Mouse (Mus musculus): Measurements from ENCODE around the gene Apoa2. TPM values are rescaled to one million over a fixed set of nuclear protein-coding genes. Genes with fewer than 3 reads are reported as not detected.
"Not testable (repeated sequence)": the region's sequence is repeated elsewhere in the genome, so short reads cannot be mapped to it uniquely, and the experiment has no call there.

Gene Apoa2
- total RNA-seq, 2 experiments from 2014 or later = 1.6 to 4.0 TPM

DNA sequence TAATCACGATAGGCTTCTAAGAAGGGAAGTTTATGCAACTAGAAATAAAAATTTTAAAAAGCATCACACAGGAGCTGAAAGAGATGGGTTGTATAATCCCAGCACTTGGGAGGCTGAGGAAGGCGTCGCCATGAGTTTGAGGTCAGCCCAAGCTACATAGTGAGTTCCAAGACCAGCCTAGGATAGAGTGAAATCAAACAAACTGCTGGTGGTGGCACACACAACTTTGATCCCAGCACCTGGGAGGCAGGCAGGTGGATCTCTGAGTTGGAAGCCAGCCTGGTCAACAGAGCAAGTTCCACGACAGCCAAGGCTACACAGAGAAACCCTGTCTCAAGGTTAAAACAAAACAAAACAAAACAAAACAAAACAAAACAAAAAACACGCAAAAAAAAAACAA is 7.5 kb downstream of the Apoa2 start:
- no peak for DNase-seq
- intact Hi-C loops (cut with DNase I) = no loop called here

DNA sequence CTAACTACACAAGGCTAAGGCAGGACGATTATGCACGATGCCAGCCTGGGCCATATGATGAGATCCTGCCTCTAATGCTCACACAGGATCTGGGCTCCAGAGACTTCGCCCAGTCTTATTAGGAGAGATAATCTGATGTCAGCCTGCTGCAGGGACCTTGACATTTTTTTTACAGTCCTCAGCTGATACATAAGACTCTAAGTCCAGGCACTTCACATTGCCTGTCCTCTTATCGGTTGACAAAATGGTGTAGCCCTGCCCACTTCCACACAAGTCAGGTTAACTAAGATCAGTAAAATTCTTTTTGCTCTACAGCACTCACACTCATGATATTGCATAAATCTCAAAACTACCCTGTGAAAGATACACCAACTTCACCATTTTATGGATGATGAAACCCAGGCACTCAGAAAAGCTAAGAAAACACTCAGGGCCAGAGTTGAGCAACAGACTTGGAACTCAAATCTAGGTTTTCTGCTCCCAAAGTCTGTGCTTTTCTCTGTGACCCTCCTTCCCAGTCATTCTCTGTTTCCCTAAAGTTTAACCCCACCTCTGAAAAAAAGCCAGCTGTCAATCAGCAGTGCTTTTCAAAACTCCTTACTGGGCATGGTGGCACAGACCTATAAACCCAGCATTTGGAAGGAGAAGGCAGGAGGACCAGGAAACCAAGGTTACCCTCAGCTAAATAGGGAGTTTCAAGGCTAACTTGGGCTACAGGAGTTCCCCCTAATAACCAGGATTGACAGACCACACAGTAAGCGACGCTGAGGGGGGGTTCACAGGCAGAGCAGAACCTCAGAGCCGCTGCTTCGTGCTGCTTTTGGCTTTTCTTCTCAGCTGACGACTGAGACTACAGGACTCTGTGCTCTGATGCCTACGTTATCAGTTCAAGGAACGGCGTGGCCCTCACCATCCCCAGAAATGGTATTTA is 8.2 kb downstream of the Apoa2 start:
- intact Hi-C loops (cut with DNase I) = no loop called here
- DNase-seq = no peak

DNA sequence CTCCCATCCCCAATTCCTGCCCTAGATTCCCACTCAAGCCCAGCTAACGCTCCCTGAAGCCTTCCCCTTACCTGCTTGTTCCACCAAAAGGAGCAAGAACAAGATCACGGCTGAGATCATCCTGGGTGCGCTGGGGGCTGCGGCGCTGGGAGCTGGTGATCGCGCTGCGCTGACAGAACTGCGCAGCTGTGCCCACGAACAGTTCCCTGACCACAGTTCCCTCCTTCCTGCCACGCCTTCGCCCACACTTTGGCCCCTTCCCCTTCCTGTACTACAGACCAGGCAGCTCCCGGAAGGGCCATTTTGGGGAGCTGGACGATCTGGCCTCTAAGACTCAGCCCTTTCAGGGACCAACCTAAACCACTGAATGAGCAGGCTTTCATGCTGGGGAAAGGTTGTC is 9.3 kb downstream of the Apoa2 start, which contains the start of gene Fcer1g:
Gene Fcer1g (minus strand): TSS at position 240 of the 400 bp plus-strand sequence.
- no peak for DNase-seq
- intact Hi-C loops (cut with DNase I) = no loop called here

DNA sequence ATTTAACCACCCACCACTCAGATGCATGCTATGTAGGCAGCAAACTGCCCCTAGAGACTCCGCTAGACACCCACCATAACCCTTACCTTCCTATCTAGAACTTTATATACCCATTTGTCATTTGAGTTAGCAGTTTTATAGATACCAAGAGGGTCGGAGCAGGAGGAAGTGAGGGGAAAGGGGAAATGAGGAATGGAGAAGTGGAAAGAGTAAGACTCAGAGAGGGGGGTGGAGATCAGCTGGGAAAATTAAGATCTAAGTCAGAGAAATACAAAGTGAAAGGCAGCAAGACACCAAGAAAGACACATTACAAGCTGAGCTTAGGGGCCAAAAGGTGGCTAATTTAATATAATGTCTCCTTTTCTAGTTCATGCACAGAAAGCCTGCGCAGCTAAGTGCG is 9.7 kb downstream of the Apoa2 start:
- DNase-seq = no peak
- intact Hi-C loops (cut with DNase I) = no loop called here

DNA sequence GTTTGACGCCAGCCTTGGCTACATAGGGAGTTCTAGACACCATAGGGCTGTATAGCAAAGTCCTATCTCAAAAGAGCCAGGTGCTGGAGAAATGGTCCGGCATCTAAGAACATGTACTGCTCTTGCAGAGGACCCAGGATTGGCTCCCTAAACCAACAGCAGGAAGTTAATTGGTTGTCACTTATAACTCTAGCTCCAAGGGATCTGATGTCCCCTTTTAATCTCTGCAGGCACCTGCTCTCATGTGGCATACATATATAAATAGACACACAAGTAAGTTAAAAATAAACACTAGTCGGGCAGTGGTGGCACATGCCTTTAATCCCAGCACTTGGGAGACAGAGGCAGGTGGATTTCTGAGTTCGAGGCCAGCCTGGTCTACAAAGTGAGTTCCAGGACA is 10.9 kb downstream of the Apoa2 start:
- DNase-seq = no peak
- intact Hi-C loops (cut with DNase I) = loop anchor here (5.0 kb wide), 1 partner anchor 118 kb away; no protein-coding TSS in a partner anchor

DNA sequence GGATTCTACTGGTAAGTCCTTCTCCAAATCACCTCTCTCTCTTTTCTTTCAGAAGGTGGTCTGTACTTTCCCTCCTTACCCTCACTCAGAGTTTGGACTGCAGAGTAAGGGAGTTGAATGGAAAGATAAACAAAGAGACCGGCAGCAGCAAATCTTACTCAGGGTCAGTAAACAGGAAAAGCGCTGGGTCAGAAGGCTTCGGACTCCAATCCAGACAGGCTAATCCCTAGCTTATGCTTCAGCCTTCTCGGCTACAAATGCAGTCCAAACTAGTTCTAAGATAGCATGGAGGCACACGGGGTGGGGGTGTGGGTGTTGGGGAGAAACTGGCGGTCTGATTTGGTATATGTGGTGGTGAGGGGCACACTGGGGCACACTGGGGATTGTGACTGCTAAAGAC is 12.6 kb downstream of the Apoa2 start:
- DNase-seq = no peak
- intact Hi-C loops (cut with DNase I) = loop anchor here (5.0 kb wide), 1 partner anchor 120 kb away; no protein-coding TSS in a partner anchor

DNA sequence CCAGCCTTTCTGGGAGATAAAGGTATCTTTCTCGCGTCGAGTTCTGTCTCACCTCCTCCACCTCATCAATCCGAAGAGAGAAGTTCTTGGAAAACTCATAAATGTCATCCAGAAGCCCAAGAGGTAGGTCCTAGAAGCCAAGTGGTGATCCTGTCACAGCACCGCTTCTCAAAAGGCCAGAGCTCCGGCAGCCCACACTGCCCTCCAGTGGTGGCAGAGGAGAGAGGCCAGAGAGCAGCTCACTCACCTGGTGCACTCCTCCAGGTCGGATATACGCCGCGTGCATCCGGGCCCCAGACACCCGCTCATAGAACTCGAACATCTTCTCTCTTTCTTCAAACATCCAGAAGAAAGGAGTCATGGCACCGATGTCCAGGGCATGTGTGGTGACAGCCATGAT is 13.6 kb downstream of the Apoa2 start:
- peak; percentile 71 to 73 for DNase-seq
- intact Hi-C loops (cut with DNase I) = loop anchor here (2.0 to 5.0 kb wide), 2 partner anchors 16 to 121 kb away; partner anchors contain the start of gene Tomm40l

DNA sequence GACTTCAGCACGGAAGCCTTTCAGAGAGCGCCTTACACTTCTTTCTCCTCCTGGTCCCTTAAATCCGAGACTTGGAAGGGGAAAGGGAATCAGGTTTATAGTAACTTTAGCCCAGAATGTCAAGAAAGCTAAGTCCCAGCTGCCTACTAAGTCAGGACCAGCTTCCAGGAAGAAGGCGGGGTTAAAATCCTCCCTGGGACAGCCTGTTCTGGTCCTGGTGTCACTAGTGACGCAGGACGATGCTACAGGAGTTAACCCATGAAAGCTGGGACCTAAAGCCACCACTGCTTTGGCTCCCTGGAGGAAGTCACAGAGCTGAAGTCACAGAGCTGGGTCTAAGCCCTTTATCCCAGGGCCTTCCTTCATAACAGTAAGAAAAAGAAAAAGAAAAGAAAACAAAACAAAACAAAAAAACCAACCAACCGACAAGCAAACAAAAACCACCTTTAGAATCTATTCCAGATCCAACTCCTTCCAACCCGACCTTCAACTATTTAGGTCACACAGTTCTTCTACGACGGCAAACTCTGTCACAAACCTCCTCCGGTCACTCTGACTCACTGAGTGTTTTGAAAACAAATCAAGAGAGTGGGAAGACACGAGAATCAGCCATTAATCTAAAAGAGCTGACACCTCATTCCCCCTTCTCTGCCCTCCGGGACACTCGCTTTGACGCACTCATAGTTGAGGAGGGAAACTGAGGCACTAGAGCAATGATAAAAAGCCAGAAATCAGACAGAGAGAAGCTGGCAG is 15.3 kb downstream of the Apoa2 start:
- intact Hi-C loops (cut with DNase I) = loop anchor here (2.0 to 5.0 kb wide), 3 partner anchors 17 to 123 kb away; partner anchors contain the start of genes Ppox and Tomm40l
- DNase-seq = peak in 1 of 2 experiments; percentile 54

DNA sequence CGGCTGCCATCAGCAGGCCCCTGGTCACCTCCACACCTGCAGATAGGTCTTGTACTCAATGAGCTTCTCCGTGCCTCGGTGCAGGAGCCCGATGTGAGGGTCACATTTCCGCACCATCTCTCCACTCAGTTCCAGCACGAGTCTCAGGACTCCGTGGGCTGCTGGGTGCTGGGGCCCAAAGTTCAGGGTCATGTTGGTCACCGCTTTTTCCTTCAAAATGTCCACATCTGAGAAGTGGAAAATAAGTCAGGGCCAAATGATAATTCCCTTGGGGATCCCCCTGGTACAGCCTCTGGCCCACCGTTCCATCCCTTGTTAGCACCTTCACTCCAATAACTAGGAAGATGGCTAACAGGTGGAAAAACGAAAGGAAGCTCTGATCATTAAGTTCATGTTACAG is 16.1 kb downstream of the Apoa2 start:
- no peak for DNase-seq
- intact Hi-C loops (cut with DNase I) = loop anchor here (5.0 kb wide), 1 partner anchor 41 kb away; the partner anchor contains the start of gene Ppox

DNA sequence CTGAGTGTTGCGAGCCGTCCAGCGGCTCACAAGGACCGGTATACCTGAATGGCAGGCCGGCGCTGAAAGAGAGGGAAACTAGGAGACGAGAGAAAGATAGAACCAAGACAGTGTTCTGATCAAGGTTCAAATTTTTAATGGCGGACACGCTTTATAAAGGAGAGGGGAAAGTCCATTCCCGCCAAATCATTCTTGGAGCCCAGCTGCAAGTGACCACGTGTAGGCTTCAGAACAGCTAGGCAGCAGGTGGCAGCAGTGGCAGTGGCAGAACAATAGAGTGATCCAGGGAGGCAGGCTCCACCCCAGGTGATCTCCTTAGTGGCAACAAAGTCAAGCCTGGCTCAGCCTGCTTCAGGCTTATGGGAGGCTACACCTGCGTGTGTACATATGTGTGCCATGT is 17.1 kb downstream of the Apoa2 start:
- DNase-seq = not testable (repeated sequence)
- intact Hi-C loops (cut with DNase I) = loop anchor here (5.0 kb wide), 1 partner anchor 40 kb away; the partner anchor contains the start of gene Ppox

DNA sequence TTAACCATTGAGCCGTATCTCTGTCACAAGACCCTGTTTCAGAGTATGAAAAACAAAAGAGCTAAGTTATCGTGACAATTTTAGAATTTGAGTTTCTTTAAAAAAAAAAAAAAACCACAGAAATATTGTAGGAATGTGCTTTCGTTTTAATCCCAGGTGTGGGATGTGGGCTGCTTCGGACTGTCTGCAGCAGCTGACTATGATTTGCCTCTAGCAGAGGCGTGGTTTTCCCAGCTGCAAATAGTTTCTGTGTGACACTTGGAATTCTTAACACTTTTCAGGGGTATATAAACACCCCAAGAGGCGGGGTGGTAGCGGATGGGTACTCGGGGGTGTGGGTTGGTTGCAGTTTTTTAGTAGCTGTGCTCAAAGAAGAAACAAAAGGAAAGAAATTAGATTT is 20.5 kb downstream of the Apoa2 start:
- intact Hi-C loops (cut with DNase I) = no loop called here
- DNase-seq = no peak

DNA sequence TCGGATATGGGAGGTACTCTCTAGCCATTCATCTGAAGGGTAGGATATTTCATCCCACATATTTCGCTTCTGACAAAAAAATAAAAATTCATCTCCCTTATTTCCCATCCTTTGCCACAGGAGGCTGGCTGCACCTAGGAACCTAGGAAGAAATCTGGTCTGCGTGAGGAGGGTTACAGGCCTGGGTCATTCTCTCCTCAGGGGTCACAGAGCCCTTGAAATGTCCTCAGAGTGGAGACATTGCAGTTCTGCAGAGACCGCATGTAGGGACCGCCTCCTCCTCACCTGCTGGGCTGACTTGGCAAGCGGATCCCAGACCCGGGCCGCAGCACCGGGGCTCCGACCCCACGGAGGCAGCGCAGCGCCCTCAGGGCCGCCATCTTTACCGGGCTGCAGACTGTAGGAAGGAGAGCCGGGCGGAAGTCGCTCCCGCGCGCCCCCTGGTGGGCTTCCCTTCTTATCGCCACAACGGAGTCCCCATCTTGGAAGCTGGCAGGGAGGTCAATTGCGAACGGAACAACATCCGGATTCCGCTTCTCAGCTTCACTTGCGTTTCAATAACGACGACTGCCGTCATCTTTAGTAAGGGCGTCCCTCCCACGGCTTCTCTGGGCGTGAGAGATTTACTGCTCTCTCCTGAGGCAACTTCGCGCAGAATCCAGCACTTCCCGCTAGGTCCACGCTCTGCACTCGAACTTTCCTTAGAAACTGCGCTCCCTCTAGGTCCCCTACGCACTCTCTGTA is 22.0 kb downstream of the Apoa2 start:
- intact Hi-C loops (cut with DNase I) = no loop called here
- DNase-seq = peak; percentile 98 to 99

DNA sequence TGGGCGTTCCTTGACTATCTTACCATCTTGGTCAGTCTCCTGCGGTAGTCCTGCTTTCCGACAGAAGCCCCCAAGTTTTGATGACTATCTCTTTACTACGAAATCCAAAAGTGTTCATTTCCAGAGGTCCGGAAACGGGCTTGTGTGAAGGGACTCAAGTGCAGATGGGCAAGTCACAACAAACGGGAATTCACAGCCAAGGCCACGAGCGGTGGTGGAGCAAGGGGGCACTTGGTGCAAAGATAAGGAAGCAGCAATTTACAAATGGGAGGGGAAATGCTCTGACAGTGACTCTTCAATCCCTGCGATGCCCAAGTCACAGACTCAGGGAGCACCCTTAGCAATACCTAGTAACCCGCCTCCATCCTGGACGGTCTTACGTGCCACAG is 22.6 kb downstream of the Apoa2 start:
- intact Hi-C loops (cut with DNase I) = no loop called here
- no peak for DNase-seq

DNA sequence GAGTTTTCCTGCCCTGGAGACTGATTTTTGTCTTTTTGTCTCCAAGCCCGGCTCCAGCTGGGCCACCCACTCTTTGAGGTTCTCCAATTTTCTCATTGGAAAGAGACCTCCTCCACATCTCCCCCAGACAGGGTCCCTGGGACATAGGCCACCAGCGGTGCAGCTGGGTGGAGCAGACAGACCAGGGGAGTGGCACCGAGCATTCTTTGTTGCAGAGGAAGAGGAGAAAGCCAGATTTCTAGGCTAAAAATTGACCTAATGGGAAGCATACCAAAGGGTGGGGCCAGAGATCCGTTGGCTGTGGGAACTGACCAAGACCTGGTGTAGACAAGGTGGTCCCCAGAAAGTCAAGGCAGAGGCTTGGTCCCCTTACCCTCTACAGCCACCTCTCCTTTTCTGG is 23.1 kb downstream of the Apoa2 start:
- peak in 1 of 2 experiments; percentile 38 for DNase-seq
- intact Hi-C loops (cut with DNase I) = no loop called here

DNA sequence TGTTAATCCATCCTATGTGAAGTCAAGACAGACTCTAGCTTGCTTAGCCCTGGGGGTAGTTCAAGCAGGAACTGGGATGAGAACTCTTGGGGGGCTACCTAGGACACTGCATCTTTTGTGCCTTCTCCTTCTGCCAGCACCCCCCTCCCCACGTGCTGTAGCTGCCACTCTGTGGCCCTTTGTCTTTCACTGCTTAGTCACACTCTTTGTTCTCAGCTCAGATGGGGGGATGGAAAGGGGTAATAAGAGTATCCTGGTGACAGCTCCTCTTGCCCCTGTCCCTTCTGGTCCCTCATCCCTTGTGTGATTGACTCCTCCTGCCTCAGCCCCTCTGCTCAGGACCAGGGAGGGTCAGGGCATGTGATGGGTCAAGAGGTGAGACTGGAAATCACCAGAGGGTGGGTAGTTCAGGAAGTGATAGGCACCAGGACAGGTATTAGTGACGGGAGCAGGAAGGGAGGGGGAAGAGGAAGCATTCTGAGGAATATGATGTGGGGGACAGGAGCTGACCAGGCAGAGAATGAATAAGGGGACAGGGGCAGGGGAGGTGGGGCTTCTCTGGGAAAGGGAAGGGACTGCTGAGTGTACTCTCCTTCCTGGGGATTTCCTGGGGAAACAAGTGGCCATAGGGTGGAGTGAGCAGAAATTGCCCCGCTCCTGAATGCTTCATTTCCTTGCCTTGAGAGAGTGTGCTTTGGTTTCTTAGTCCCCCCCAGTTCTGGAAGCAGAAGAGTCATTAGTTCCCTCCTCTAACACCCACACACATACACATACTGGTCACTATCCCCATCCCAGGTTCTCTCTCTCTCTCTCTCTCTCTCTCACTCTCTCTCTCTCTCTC is 23.8 kb downstream of the Apoa2 start:
- intact Hi-C loops (cut with DNase I) = no loop called here
- no peak for DNase-seq

DNA sequence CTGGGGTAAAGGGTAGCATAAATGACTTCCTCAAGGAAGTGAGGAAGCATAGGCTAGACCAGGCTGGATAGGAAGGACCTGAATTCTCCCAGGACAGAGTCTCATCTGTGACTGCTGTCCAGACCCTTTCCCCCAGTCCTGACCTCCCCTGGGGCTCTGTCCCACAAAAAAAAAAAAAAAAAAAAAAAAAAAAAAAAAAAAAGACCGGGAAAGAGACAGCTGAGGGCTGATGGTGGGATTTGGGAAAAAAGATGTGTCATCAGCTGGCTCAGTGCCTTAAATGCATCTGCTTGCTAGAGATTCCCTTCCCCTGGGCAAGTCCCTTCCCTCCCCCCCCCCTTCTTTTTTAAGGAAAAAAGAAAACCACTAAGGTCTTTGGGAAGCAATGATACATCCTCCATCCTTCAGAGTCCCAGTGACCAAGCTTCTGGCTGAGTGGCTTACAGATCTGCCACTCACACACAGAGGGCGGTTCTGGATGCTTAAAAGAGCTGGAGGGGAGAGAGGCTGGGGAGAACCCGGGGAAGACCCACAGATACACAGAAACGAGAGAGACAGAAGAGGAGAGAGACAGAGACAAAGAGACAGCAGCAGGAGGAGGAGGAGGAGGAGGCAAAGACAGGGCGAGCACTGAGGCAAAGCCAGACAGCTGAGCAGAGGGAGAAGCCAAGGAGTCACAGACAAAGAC is 25.2 kb downstream of the Apoa2 start, which contains the start of gene Adamts4:
Gene Adamts4 (plus strand): TSS at position 509 of the 688 bp plus-strand sequence.
- intact Hi-C loops (cut with DNase I) = no loop called here
- peak; percentile 63 to 72 for DNase-seq

DNA sequence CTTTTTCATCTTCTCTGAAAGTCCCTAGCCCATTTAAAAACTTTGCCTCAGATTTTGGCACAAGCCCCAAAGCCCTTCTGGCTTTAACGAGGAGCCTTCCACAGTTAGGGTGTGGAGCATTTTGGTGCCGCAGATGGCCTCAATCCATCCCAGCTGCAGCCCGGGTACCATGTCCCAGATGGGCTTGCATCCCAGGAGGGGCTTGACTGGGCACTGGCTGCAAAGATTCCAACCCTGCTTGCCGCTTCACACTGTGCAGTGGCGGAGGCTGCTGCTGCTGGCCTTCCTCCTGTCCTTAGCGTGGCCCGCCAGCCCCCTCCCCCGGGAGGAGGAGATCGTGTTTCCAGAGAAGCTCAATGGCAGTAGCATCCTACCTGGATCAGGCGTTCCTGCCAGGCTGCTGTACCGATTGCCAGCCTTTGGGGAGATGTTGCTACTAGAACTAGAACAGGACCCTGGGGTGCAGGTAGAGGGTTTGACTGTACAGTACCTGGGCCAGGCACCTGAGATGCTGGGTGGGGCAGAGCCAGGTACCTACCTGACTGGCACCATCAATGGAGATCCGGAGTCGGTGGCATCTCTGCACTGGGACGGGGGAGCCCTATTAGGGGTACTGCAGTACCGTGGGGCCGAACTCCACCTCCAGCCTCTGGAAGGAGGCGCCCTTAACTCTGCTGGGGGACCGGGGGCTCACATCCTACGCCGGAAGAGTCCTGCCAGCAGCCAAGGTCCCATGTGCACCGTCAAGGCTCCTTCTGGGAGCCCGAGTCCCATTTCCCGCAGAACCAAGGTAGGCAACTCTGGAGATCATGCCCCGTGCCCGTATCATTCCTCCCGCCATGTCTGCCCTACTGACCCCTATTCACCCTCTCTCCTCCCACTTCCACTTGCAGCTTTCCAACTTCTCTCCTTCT is 26.1 kb downstream of the Apoa2 start, which contains the start of gene Ndufs2:
Gene Ndufs2 (minus strand): TSS at position 709 of the 914 bp plus-strand sequence.
- intact Hi-C loops (cut with DNase I) = no loop called here
- DNase-seq = peak; percentile 42 to 44

Measured in heart, postnatal 14 days (tissue).